Mouse (Mus musculus) ES-E14 (cell line): ENCODE measurements around the gene 5330417H12Rik.

Source experiments
- MAFK ChIP-seq: IDR thresholded peaks from 2 replicates; pipeline ENCODE4 v1.6.1; 2014; ENCODE audit warnings: mild to moderate bottlenecking, low read depth, low read length, inconsistent platforms; ENCODE audit not compliant: insufficient read depth
- ZC3H11A ChIP-seq: IDR thresholded peaks from 2 replicates; pipeline ENCODE4 v1.6.1; 2012; ENCODE audit warnings: low read depth, mild to moderate bottlenecking, inconsistent platforms, low read length, borderline replicate concordance

DNA sequence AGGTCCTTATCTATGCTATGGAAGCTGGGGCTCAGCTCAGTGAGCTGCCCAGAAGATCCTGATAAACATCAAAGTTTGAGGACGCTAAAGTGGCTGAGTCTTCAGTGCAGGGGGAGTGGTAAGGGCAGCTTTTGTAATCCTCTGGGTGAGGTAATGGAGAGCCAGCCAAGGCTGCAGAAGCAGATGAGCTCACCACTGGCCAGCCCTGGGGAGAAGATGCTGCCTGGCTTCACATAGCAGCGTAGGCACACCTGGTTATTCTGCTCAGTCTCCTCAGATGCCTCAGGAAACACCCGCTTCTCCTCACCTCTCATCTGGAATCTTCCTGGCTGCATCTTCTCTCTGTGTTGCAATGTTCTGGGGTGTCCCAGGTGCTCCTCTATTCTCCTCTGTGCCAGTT lies 529 bp downstream of the 5330417H12Rik start:
- TF ChIP-seq MAFK = no peak
- TF ChIP-seq ZC3H11A = no peak
